Mouse (Mus musculus): ENCODE measurements around the gene Spata7. TPM values are rescaled to one million over a fixed set of nuclear protein-coding genes. Genes with fewer than 3 reads are reported as not detected.
"Not testable (repeated sequence)": the region's sequence is repeated elsewhere in the genome, so short reads cannot be mapped to it uniquely, and the experiment has no call there.

The Spata7 gene
- polyA plus RNA-seq, 1 experiment from 2014 or later: 26.0 TPM

DNA sequence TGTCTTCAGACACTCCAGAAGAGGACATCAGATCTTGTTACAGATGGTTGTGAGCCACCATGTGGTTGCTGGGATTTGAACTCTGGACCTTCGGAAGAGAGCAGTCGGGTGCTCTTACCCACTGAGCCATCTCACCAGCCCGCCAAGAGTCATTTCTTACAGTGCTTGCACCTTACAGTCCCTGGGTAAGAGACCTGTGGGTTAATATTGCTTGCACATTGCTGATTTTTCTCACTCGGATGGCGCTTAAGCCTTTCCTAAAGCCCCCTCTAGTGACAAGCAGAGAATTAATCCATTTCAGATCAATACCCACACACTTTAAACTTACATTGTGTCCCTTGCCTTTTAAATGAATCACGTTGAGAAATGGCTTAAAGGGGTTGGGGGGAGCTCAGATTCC, 7.0 kb upstream of the Spata7 start:
- H3K9ac ChIP-seq (replicated peaks); H3K27ac ChIP-seq (replicated peaks); H3K4me1 ChIP-seq; H3K4me2 ChIP-seq (replicated peaks); H3K4me3 ChIP-seq; H3K9me3 ChIP-seq; H3K36me3 ChIP-seq; H3K27me3 ChIP-seq: not testable (repeated sequence)
- 40% methylated on average over 6 of the region's 6 CpGs for WGBS
- 0 out of 2 replicates have a peak, but pooled peaks have one; percentile 60 for ATAC-seq (ENCODE audit: low FRiP score, low read depth)

DNA sequence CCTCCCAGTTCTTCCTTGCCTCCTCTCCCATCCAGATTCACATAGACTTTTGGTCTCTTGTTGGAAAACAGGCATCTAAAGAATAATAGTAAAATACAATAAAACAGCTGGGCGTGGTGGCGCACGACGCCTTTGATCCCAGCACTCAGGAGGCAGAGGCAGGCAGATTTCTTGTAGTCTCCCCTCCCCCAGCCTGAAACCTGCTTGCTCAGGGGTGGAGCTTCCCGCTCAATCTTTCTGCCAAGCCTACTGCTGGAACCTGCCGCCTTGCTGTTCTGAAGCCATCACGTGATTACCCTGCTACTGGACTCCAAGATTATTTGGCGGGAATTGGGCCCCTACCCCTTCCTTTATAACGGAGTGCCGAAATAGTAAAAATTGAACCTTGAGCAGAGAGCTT, 4.7 kb upstream of the Spata7 start:
- ATAC-seq (ENCODE audit: low FRiP score, low read depth); H3K36me3 ChIP-seq; H3K27me3 ChIP-seq; H3K9me3 ChIP-seq; H3K4me2 ChIP-seq (replicated peaks); H3K4me1 ChIP-seq; H3K4me3 ChIP-seq; H3K27ac ChIP-seq (replicated peaks); H3K9ac ChIP-seq (replicated peaks): not testable (repeated sequence)
- 93% methylated on average over 10 of the region's 10 CpGs for WGBS

DNA sequence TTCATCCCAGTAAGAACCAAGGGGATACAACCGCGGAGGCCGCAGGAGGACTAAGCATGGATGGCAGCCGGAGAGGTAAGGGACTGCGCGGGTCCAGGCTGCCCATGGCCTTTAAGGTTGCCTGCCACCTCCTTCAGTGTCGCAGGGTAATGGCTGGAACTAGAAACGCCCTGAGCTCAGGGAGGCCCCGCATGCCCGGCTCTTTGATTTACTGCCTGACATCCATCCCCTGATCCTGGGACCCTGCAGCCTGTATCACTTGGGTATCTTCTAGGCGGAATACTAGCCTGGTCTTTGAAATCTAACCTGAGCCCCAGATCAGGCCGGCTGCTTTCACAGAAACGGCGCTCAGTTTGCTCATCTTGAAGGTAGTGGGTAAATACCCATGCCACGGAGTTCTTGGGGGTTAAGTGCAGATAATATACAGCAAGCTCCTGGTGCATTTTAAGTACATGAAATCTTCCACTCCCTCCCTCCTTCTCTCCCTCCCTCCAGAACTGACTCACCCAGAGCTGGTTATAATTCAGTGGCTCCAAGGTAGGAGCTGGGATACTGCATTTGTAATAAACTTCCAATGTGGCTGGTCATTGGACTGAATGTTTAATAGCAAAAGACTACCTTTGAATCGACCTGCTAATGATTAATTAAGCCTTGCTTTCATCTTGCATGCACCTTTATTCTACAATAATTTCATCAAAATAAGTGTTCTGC, 458 bp downstream of the Spata7 start:
- H3K4me3 ChIP-seq: peak overlapping the region; percentile 72
- H3K4me2 ChIP-seq (replicated peaks): peak overlapping the region; percentile 70
- peak overlapping the region; percentile 63 for H3K27ac ChIP-seq (replicated peaks)

DNA sequence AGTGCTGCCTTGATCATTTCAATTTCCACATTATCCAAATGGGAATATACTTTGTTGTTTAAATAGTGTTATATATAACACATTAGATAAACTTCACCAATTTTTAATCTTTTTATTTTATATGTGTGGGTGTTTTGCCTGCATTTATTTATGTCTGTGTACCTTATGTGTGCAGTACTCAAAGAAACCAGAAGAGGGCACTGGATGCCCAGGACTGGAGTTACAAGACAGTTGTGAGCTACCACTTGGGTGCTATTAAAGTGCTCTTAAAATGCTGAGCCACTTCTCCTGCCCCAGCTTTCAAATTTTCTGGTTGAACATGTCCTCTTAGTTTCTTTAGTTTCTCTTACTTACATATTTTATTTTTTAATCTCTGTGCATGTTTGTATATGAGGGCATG, 16.9 kb downstream of the Spata7 start:
- Histone ChIP-seq H3K4me3 (no peak overlapping the region), H3K27me3 (no peaks in the 10 kb centered on the region), H3K9ac (replicated peaks) (no peak overlapping the region), H3K4me2 (replicated peaks) (no peak overlapping the region), H3K4me1 (no peaks in the 10 kb centered on the region), H3K27ac (replicated peaks) (no peak overlapping the region), H3K9me3 (no peaks in the 10 kb centered on the region), H3K36me3 (peaks cover 16% of the 10 kb centered on the region; the same call in 1 of the 2 replicates)
- no peak for ATAC-seq (ENCODE audit: low FRiP score, low read depth)

More for the DNA sequence above, 458 bp downstream of the Spata7 start:
- WGBS: 3% methylated on average over 16 of the region's 16 CpGs
- H3K27me3 ChIP-seq: no peaks in the 10 kb centered on the region
- peaks cover 7% of the 10 kb centered on the region; the same call in 1 of the 2 replicates for H3K36me3 ChIP-seq
- peaks cover 5% of the 10 kb centered on the region for H3K4me1 ChIP-seq
- H3K9me3 ChIP-seq: no peaks in the 10 kb centered on the region
- ATAC-seq (ENCODE audit: low FRiP score, low read depth): peak; percentile 89
- H3K9ac ChIP-seq (replicated peaks): peak overlapping the region; percentile 74

DNA sequence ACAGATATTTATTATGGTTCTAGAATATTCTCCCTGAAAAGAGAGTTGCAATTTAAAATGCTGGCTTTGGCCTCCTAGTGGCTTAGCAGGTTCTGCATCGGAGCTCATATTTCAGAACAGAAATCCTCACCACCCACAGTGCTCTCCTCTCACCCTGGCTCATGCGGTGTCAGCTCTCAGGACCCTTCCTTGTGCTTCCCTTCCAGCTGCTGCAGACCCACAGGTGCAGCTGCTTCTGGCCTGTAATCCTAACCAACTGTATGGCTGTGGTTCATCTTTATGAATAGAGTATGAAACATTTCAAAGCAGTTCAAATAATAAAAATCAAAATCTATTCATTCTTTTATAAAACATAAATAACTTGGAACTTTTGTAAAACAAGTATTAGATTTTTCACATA, 28.9 kb downstream of the Spata7 start:
- no peaks in the 10 kb centered on the region for H3K9me3 ChIP-seq
- ATAC-seq (ENCODE audit: low FRiP score, low read depth): no peak
- no peak overlapping the region for H3K27ac ChIP-seq (replicated peaks)
- no peaks in the 10 kb centered on the region for H3K27me3 ChIP-seq
- no peak overlapping the region for H3K4me3 ChIP-seq
- H3K36me3 ChIP-seq: peaks cover 18% of the 10 kb centered on the region
- no peaks in the 10 kb centered on the region for H3K4me1 ChIP-seq
- no peak overlapping the region for H3K9ac ChIP-seq (replicated peaks)
- 77% methylated on average over 2 of the region's 2 CpGs for WGBS
- H3K4me2 ChIP-seq (replicated peaks): no peak overlapping the region

DNA sequence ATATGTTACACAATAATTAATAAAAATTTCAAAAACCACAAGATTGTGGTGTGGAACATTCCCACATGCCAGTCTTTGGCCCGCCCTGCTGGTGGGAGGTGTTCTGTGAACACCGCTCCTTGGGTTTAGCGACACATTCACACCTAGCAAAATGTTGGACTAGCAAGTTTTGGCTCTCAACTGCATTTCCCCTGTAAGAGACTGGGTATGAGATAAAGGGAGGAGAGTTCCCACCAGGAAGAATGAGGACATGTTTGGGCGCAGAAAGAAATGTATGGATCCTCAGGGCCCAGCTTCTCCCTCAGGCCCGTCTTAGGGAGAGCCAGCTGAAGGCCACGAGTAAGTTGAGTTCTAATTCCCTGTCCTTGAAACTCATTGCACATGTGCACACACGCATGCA, 34.7 kb downstream of the Spata7 start:
- H3K9ac ChIP-seq (replicated peaks): no peak overlapping the region
- no peak overlapping the region for H3K27ac ChIP-seq (replicated peaks)
- H3K9me3 ChIP-seq: no peaks in the 10 kb centered on the region
- H3K36me3 ChIP-seq: peaks cover 32% of the 10 kb centered on the region
- H3K4me1 ChIP-seq: no peaks in the 10 kb centered on the region
- no peak for ATAC-seq (ENCODE audit: low FRiP score, low read depth)
- H3K27me3 ChIP-seq: no peaks in the 10 kb centered on the region
- 93% methylated on average over 7 of the region's 7 CpGs for WGBS
- H3K4me3 ChIP-seq: no peak overlapping the region
- H3K4me2 ChIP-seq (replicated peaks): no peak overlapping the region

DNA sequence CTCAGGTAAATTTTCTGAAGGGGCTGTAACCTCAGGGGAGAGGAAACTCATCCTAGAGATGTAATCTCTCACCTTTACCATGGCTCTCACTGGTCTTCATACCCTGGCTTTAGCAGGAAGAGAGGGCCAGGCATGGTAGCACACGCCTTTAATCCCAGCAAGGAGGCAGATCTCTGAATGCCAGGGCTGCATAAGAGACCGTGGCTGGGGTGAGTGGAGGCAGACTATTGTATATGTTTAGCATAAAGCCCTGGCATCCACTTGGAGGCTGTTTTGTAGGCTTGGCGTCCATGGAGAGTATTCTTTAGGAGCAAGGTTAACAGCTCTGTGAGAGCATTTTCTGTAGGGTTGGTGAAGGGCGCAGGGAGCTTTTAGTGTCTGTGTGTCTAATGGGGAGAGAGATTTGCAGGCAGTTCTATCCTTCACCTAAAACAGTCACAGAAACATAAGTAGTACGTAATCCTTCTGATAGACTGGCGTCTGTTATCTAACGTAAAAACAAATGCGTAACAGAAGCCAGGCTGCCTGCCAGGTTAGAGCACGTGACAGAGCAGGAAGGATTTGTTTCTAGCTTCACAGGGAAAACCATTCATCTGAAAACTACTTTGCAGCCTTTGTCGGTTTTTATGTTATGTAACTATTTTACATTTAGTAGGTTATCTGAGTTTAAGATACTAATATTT, 40.3 kb downstream of the Spata7 start:
- H3K4me2 ChIP-seq (replicated peaks): no peak overlapping the region
- ATAC-seq (ENCODE audit: low FRiP score, low read depth): no peak
- H3K27ac ChIP-seq (replicated peaks): no peak overlapping the region
- peaks cover 19% of the 10 kb centered on the region for H3K36me3 ChIP-seq
- H3K9me3 ChIP-seq: no peaks in the 10 kb centered on the region
- no peak overlapping the region for H3K4me3 ChIP-seq
- H3K9ac ChIP-seq (replicated peaks): no peak overlapping the region
- H3K27me3 ChIP-seq: no peaks in the 10 kb centered on the region
- 84% methylated on average over 10 of the region's 10 CpGs for WGBS
- H3K4me1 ChIP-seq: no peaks in the 10 kb centered on the region

DNA sequence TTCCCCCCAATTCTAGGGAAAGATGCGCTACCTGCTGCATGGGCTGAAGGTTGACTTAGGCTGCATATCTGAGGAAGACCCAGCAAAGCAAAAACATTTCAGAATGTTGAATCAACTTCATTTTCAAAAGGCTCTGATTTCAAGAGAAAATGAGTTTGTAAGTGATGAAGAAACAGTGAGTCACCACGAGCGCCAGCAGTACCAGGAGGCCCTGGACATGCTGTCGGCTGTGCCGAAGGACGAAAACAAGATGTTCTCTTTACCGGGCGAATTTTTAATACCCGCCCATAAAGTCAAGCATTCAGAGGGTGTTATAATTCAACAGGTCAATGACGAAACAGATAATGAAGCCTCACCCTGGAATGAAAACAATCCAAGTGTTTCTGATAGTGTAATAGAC, 41.1 kb downstream of the Spata7 start:
- WGBS: 94% methylated on average over 10 of the region's 10 CpGs
- no peak overlapping the region for H3K4me3 ChIP-seq
- peaks cover 19% of the 10 kb centered on the region for H3K36me3 ChIP-seq
- no peaks in the 10 kb centered on the region for H3K9me3 ChIP-seq
- no peak for ATAC-seq (ENCODE audit: low FRiP score, low read depth)
- no peaks in the 10 kb centered on the region for H3K4me1 ChIP-seq
- H3K27me3 ChIP-seq: no peaks in the 10 kb centered on the region
- H3K27ac ChIP-seq (replicated peaks): no peak overlapping the region
- no peak overlapping the region for H3K9ac ChIP-seq (replicated peaks)
- H3K4me2 ChIP-seq (replicated peaks): no peak overlapping the region

DNA sequence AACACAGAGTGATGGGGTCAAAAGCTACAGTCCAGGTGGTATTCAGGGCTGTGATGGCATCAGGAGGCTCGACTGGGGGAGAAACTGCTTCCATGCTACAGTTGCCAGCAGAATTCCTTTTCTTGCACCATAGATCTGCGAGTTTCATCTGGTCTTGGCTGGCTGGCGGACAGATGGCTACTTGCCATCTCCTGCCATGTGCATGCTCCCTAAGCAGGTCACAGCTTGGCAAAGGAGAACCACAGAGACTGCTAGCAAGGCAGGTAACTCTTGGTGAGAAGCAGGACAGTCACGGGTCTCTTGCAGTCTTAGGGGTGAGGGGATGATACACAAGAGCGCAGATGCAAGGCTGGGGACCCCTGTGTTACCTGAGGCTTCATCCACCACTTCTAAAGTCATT, 41.9 kb downstream of the Spata7 start:
- no peak overlapping the region for H3K27ac ChIP-seq (replicated peaks)
- no peaks in the 10 kb centered on the region for H3K27me3 ChIP-seq

DNA sequence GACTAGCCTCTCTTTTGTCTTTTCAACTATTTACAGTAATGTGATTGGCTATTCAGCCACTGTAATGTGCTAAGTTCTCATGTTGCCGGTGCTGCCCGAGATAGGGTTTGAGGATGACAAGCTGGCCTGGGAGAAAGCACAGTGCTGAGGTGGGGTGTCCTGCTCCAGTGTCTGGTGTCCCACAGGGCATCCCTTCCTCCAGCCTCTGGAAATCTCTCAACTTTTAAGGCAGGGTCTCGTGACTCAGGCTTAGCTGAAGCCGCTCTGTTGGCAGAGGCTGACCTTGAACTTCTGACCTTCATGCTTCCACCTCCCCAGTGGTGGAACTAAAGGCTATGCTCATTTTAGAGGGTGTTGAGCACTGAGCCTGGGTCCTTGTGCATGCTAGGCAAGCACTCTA, 42.5 kb downstream of the Spata7 start:
- WGBS: 92% methylated on average over 4 of the region's 4 CpGs
- ATAC-seq (ENCODE audit: low FRiP score, low read depth): no peak

More for the DNA sequence above, 41.9 kb downstream of the Spata7 start:
- H3K9me3 ChIP-seq: no peaks in the 10 kb centered on the region
- no peak overlapping the region for H3K4me3 ChIP-seq
- ATAC-seq (ENCODE audit: low FRiP score, low read depth): no peak
- 86% methylated on average over 5 of the region's 5 CpGs for WGBS
- H3K9ac ChIP-seq (replicated peaks): no peak overlapping the region
- H3K36me3 ChIP-seq: peaks cover 19% of the 10 kb centered on the region
- H3K4me2 ChIP-seq (replicated peaks): no peak overlapping the region
- H3K4me1 ChIP-seq: 0 out of 2 replicates have a peak, but pooled peaks cover 3% of the 10 kb centered on the region

DNA sequence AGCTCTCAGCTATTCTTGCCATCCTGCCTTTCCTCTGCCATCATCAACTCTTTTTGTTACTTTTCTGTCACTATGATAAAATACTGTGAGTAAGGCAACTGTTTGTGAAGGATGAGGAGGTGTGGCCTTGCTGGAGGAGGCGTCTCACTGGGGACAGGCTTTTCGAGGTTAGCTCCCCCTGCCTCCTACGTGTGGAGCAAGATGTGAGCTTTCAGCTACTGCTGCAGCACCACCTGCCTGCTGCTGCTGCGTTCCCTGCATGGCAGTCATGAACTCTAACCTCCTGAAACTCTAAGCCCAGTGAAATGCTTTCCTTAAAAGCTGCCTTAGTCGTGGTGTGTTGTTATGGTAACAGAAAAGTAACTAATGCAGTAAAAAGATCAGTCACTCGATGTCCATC, 45.9 kb downstream of the Spata7 start:
- H3K9me3 ChIP-seq: no peaks in the 10 kb centered on the region
- H3K4me1 ChIP-seq: 0 out of 2 replicates have a peak, but pooled peaks cover 3% of the 10 kb centered on the region
- ATAC-seq (ENCODE audit: low FRiP score, low read depth): no peak
- H3K9ac ChIP-seq (replicated peaks): no peak overlapping the region
- no peak overlapping the region for H3K4me3 ChIP-seq
- H3K27ac ChIP-seq (replicated peaks): no peak overlapping the region
- H3K27me3 ChIP-seq: no peaks in the 10 kb centered on the region
- H3K4me2 ChIP-seq (replicated peaks): no peak overlapping the region
- WGBS: 63% methylated on average over 6 of the region's 6 CpGs
- H3K36me3 ChIP-seq: peaks cover 24% of the 10 kb centered on the region

More for the DNA sequence above, 42.5 kb downstream of the Spata7 start:
- Histone ChIP-seq H3K36me3 (peaks cover 17% of the 10 kb centered on the region), H3K4me2 (replicated peaks) (no peak overlapping the region), H3K9ac (replicated peaks) (no peak overlapping the region), H3K9me3 (no peaks in the 10 kb centered on the region), H3K27ac (replicated peaks) (no peak overlapping the region), H3K27me3 (no peaks in the 10 kb centered on the region), H3K4me1 (0 out of 2 replicates have a peak, but pooled peaks cover 3% of the 10 kb centered on the region), H3K4me3 (no peak overlapping the region)

DNA sequence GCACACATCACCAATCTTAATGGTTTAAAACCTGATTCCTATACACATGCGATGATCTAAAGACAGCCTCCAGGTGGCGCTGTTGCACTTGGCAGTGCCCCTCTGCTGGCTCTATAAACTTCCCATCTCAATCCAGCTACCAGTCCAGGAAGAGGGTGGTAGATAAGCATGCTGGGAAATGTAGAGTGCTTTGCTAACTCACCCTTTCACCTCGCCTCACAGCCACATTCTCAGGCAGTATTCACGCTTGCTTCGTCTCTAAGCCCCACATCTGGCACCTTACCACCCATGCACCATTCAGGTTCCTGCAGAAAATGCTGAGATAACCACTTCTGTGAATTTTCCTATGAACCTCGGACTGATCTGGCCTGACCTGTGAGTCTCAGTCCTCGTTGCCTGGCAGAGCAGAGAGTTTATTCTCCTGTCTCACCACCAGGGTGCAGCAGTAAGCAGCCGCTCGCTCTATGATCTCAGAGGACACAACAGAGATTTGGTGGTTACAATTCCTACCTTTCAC, 46.7 kb downstream of the Spata7 start:
- Histone ChIP-seq H3K4me3 (peak overlapping the region; percentile 21; the same call in 1 of the 2 replicates), H3K4me1 (0 out of 2 replicates have a peak, but pooled peaks cover 3% of the 10 kb centered on the region), H3K9ac (replicated peaks) (no peak overlapping the region), H3K4me2 (replicated peaks) (peak overlapping the region; percentile 41), H3K36me3 (peaks cover 26% of the 10 kb centered on the region), H3K27me3 (no peaks in the 10 kb centered on the region), H3K9me3 (no peaks in the 10 kb centered on the region), H3K27ac (replicated peaks) (no peak overlapping the region)
- WGBS: 11% methylated on average over 9 of the region's 9 CpGs
- ATAC-seq (ENCODE audit: low FRiP score, low read depth): peak; percentile 75
